34 mouse cellular contexts compared by ENCODE assay signal in the genomic region with DNA sequence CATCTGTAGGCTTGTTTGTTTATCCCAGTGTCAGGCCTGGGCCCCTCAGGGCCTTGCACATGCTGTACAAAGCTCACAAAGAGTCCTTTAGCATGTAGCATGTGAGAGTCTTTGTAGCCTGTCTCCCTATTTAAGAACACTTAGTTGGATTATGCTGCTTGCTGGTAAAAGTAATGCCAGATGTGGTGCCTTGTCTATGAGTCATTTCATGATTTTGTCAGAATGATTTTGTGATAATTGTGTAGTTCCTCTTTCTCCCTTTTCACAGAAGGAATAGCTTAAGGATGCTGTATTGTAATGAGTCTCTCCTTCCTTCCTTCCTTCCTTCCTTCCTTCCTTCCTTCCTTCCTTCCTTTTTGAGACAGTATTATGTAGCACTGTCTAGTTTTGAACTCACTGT. TPM values are rescaled to one million over a fixed set of nuclear protein-coding genes. Genes with fewer than 3 reads are reported as not detected.
A peak's percentile ranks its signal among the peaks of the same experiment; 100 is the strongest.
DNase-seq lines count a peak whose midpoint lies in the region; TF ChIP-seq lines count a peak whose summit lies in the region.
"Had no signal": no experiment of that assay in that cellular context is flagged by ENCODE, and none has a peak within 500 bp of the region (broad histone marks: within the 10 kb centered on the region; RNA-seq: fewer than 3 reads in every experiment).

No protein-coding gene starts in this region.

- DNase-seq in 3T3-L1 (ENCODE audit: low read depth, low spot score) (peak; percentile 61), 416B (ENCODE audit: low read depth) (peak; percentile 88), MEL (ENCODE audit: low read depth, low spot score) (peak; percentile 79), adipocyte (ENCODE audit: low spot score) (no peak)
- DNase-seq in adrenal gland, postnatal 36 days: no peak
- no peak for DNase-seq in urinary bladder, postnatal 14 days (ENCODE audit: low spot score)
- DNase-seq in cerebellum, adult 11 months: no peak
- DNase-seq: adrenal gland, postnatal 10 days; cerebellum, adult 18-20 months; cerebellum, adult 9-10 months; cerebellum, postnatal 14 days; gastrocnemius, postnatal 10 days; gastrocnemius, postnatal 36 days; heart, adult 18-20 months; heart, postnatal 10 days; heart, postnatal 36 days; kidney, adult 2 months had no signal

- no peak for TF ChIP-seq RAD21 in MEL (IDR thresholded peaks at IDR 0.05; ENCODE audit: low read depth, low read length)

- H3K36me3 ChIP-seq in MEL (ENCODE audit: control insufficient read depth in 1 of 2, insufficient read depth in 2 of 2, low read length in 2 of 2): peaks cover 8 to 22% of the 10 kb centered on the region in 2 experiments

- TF ChIP-seq POLR2A in MEL (IDR thresholded peaks at IDR 0.05; ENCODE audit: control insufficient read depth in 1 of 2, insufficient read depth in 1 of 2, low read depth in 1 of 2, low read length in 2 of 2, poor library complexity in 1 of 2): no peak
- no peak for TF ChIP-seq POLR2A in bone marrow macrophage, adult 2 months (IDR thresholded peaks at IDR 0.05; ENCODE audit: borderline replicate concordance, low read depth, low read length)

- no peak overlapping the region for H3K9ac ChIP-seq in MEL (ENCODE audit: control insufficient read depth, low read depth, low read length, poor library complexity, severe bottlenecking)
- H3K9ac ChIP-seq: heart, embryonic 12.5 days; heart, embryonic 15.5 days; hindbrain, embryonic 14.5 days had no signal

- no peaks in the 10 kb centered on the region; a peak in 1 of 4 replicates for H3K27me3 ChIP-seq in MEL (ENCODE audit: control insufficient read depth in 1 of 2, insufficient read depth in 2 of 2, low read length in 2 of 2)

- TF ChIP-seq EP300 in MEL (IDR thresholded peaks at IDR 0.05; ENCODE audit: low read depth in 1 of 2, low read length in 2 of 2): peak; percentile 10 to 81; a peak in 3 of 4 replicates

- H3K4me3 ChIP-seq in MEL (ENCODE audit: control insufficient read depth in 1 of 2, insufficient read depth in 1 of 2, low read depth in 2 of 2, low read length in 2 of 2): no peak overlapping the region
- H3K4me3 ChIP-seq in bone marrow macrophage, adult 2 months (ENCODE audit: insufficient read depth, low read length): no peak overlapping the region
- H3K4me3 ChIP-seq: forebrain, embryonic 10.5 days; heart, embryonic 12.5 days; heart, embryonic 15.5 days; hindbrain, embryonic 10.5 days had no signal

- peaks cover 9 to 19% of the 10 kb centered on the region in 2 experiments for H3K4me1 ChIP-seq in MEL (ENCODE audit: control insufficient read depth in 1 of 2, insufficient read depth in 2 of 2, low read length in 2 of 2)
- H3K4me1 ChIP-seq in bone marrow macrophage, adult 2 months (ENCODE audit: control insufficient read depth, insufficient read depth, low read length): peaks cover 30% of the 10 kb centered on the region

- H3K27ac ChIP-seq in MEL (ENCODE audit: control insufficient read depth, low read depth, low read length): no peak overlapping the region
- H3K27ac ChIP-seq in bone marrow macrophage, adult 2 months (ENCODE audit: insufficient read depth, low read depth, low read length): peak overlapping the region; percentile 63
- H3K27ac ChIP-seq: forebrain, embryonic 10.5 days; heart, embryonic 15.5 days; hindbrain, embryonic 10.5 days; hindbrain, embryonic 14.5 days had no signal

- H3K79me2 ChIP-seq in MEL (ENCODE audit: control insufficient read depth, insufficient read depth, low read length, poor library complexity): peaks cover 22% of the 10 kb centered on the region

- no peak for TF ChIP-seq CTCF in MEL (IDR thresholded peaks at IDR 0.05 in 2 of 3, conservative IDR thresholded peaks at IDR 0.05 in 1 of 3; ENCODE audit: control insufficient read depth in 1 of 3, insufficient read depth in 1 of 3, low read depth in 2 of 3, low read length in 3 of 3, poor library complexity in 1 of 3, severe bottlenecking in 1 of 3)
- TF ChIP-seq CTCF in bone marrow macrophage, adult 2 months (IDR thresholded peaks at IDR 0.05; ENCODE audit: low read depth, low read length): no peak

- no peaks in the 10 kb centered on the region for H3K9me3 ChIP-seq in MEL (replicated peaks; ENCODE audit: insufficient read depth, low read length)
- H3K9me3 ChIP-seq: forebrain, embryonic 10.5 days; heart, embryonic 12.5 days; heart, embryonic 15.5 days had no signal

TF ChIP-seq in MEL, 35 proteins besides CTCF, POLR2A, EP300 and RAD21:
- TF ChIP-seq CHD1 (IDR thresholded peaks at IDR 0.05; ENCODE audit: low read depth, low read length) (no peak), TBP (IDR thresholded peaks at IDR 0.05; ENCODE audit: low read depth, low read length) (no peak), E2F4 (IDR thresholded peaks at IDR 0.05; ENCODE audit: borderline replicate concordance, low read depth, low read length) (no peak), USF2 (IDR thresholded peaks at IDR 0.05; ENCODE audit: borderline replicate concordance in 1 of 2, insufficient read depth in 1 of 2, low read depth in 1 of 2, low read length in 2 of 2) (no peak), RCOR1 (IDR thresholded peaks at IDR 0.05; ENCODE audit: low read depth, low read length) (0 out of 2 replicates have a peak, but pooled peaks have one; percentile 45), ZKSCAN1 (IDR thresholded peaks at IDR 0.05; ENCODE audit: low read depth, low read length) (no peak), GATA1 (IDR thresholded peaks at IDR 0.05; ENCODE audit: low read depth, low read length) (peak; percentile 60), JUND (IDR thresholded peaks at IDR 0.05; ENCODE audit: low read depth, low read length) (peak; percentile 63; the same call in 1 of the 2 replicates), MYB (IDR thresholded peaks at IDR 0.05; ENCODE audit: low read depth, low read length) (no peak), TCF12 (IDR thresholded peaks at IDR 0.05; ENCODE audit: low read depth, low read length) (0 out of 2 replicates have a peak, but pooled peaks have one; percentile 9), ZNF384 (IDR thresholded peaks at IDR 0.05; ENCODE audit: low read depth, low read length) (0 out of 2 replicates have a peak, but pooled peaks have one; percentile 33), HCFC1 (IDR thresholded peaks at IDR 0.05; ENCODE audit: low read depth, low read length) (no peak), GABPA (IDR thresholded peaks at IDR 0.05; ENCODE audit: low read depth, low read length) (no peak), POLR2AphosphoS2 (IDR thresholded peaks at IDR 0.05; ENCODE audit: low read length) (no peak)

RNA-seq across cellular contexts. Expression of gene Sympk, which starts 3.9 kb away (rescaled TPM):
- total RNA-seq in MEL (2012; rRNA removed): 108 and 122 TPM in 2 replicates
- polyA plus RNA-seq in MEL (2012; ENCODE audit: insufficient read depth in 1 of 2, insufficient read length in 2 of 2, low read depth in 1 of 2, low replicate concordance in 2 of 2, missing spikeins in 1 of 2): 100 to 1,000 TPM in 1 of 2 experiments, not detected in 1; 226 TPM
- polyA plus RNA-seq in bone marrow macrophage, adult 2 months (2012; ENCODE audit: insufficient read depth, insufficient read length, missing spikeins): 61.9 and 64.4 TPM in 2 replicates
- 100 to 1,000 TPM in 1 of 2 experiments, 10 to 100 TPM in 1; 88.7 to 102 TPM for total RNA-seq in adrenal gland, postnatal 36 days (2021)

RNA-seq across cellular contexts. Expression of gene Foxa3, which starts 4.7 kb away (rescaled TPM):
- total RNA-seq in MEL (2012; rRNA removed): not detected in 2 replicates
- not detected for polyA plus RNA-seq in MEL (2012; ENCODE audit: insufficient read depth in 1 of 2, insufficient read length in 2 of 2, low read depth in 1 of 2, low replicate concordance in 2 of 2, missing spikeins in 1 of 2)
- polyA plus RNA-seq in bone marrow macrophage, adult 2 months (2012; ENCODE audit: insufficient read depth, insufficient read length, missing spikeins): not detected in 2 replicates
- total RNA-seq in adrenal gland, postnatal 36 days (2021): not detected
- total RNA-seq: adrenal gland, adult 18-20 months; gastrocnemius, postnatal 36 days; heart, adult 18-20 months; heart, postnatal 10 days; heart, postnatal 36 days had no signal
- polyA plus RNA-seq: brain, embryonic 14.5 days; CD4-positive, CD25-positive, alpha-beta regulatory T cell, adult 4 months; embryonic facial prominence, embryonic 11.5 days; forebrain, embryonic 10.5 days; forebrain, embryonic 14.5 days; hindbrain, embryonic 10.5 days; hindbrain, embryonic 14.5 days had no signal

RNA-seq across cellular contexts. Expression of gene Irf2bp1, which starts 24.2 kb away (rescaled TPM):
- total RNA-seq in MEL (2012; rRNA removed): 27.8 and 33.1 TPM in 2 replicates
- polyA plus RNA-seq in MEL (2012; ENCODE audit: insufficient read depth in 1 of 2, insufficient read length in 2 of 2, low read depth in 1 of 2, low replicate concordance in 2 of 2, missing spikeins in 1 of 2): 10 to 100 TPM in 1 of 2 experiments, not detected in 1; 41.1 TPM
- polyA plus RNA-seq in bone marrow macrophage, adult 2 months (2012; ENCODE audit: insufficient read depth, insufficient read length, missing spikeins): 16.4 and 17.5 TPM in 2 replicates
- 10 to 100 TPM; 47.0 to 47.5 TPM for total RNA-seq in adrenal gland, postnatal 36 days (2021)

RNA-seq across cellular contexts. Expression of gene Rsph6a, which starts 26.4 kb away (rescaled TPM):
- total RNA-seq in MEL (2012; rRNA removed): 0.16 and 0.23 TPM in 2 replicates
- under 1 TPM in 1 of 2 experiments, not detected in 1; 0.04 TPM for polyA plus RNA-seq in MEL (2012; ENCODE audit: insufficient read depth in 1 of 2, insufficient read length in 2 of 2, low read depth in 1 of 2, low replicate concordance in 2 of 2, missing spikeins in 1 of 2)
- not detected in 2 replicates for polyA plus RNA-seq in bone marrow macrophage, adult 2 months (2012; ENCODE audit: insufficient read depth, insufficient read length, missing spikeins)
- total RNA-seq in adrenal gland, postnatal 36 days (2021): not detected
- total RNA-seq: adrenal gland, adult 18-20 months; adrenal gland, postnatal 10 days; adrenal gland, postnatal 4 days; gastrocnemius, adult 18-20 months; gastrocnemius, postnatal 10 days; gastrocnemius, postnatal 36 days; heart, adult 18-20 months; heart, postnatal 10 days; heart, postnatal 36 days had no signal
- polyA plus RNA-seq: activated CD4-positive, CD25-positive, alpha-beta regulatory T cell, adult 4 months; CD4-positive, CD25-positive, alpha-beta regulatory T cell, adult 4 months; embryonic facial prominence, embryonic 11.5 days; embryonic facial prominence, embryonic 14.5 days; forebrain, embryonic 10.5 days; forebrain, embryonic 14.5 days; heart, embryonic 12.5 days; heart, embryonic 15.5 days; hindbrain, embryonic 10.5 days; intestine, embryonic 14.5 days; intestine, postnatal 0 days had no signal

RNA-seq across cellular contexts. Expression of gene Mypop, which starts 37.0 kb away (rescaled TPM):
- 0.95 and 1.2 TPM in 2 replicates for total RNA-seq in MEL (2012; rRNA removed)
- polyA plus RNA-seq in MEL (2012; ENCODE audit: insufficient read depth in 1 of 2, insufficient read length in 2 of 2, low read depth in 1 of 2, low replicate concordance in 2 of 2, missing spikeins in 1 of 2): 1 to 10 TPM in 1 of 2 experiments, not detected in 1; 6.5 TPM
- 1.0 and 1.2 TPM in 2 replicates for polyA plus RNA-seq in bone marrow macrophage, adult 2 months (2012; ENCODE audit: insufficient read depth, insufficient read length, missing spikeins)
- total RNA-seq in adrenal gland, postnatal 36 days (2021): 10 to 100 TPM; 10.3 to 12.2 TPM

Comparison
In these comparisons a context has a peak if more than half of its experiments do, and no peak if none do; other contexts are left out.
1. DNase-seq: peak in 3T3-L1 (single experiment), 416B (single experiment) and MEL (single experiment); none in adrenal gland, postnatal 36 days (0 of 2), adipocyte (single experiment), urinary bladder, postnatal 14 days (single experiment) and cerebellum, adult 11 months (single experiment).